In genomic region chr4:43058753-43059654, GRCm38 (mm10) we compare ENCODE assay signal across 8 mouse cellular contexts. TPM values are rescaled to one million over a fixed set of nuclear protein-coding genes. Genes with fewer than 3 reads are reported as not detected.
DNase-seq lines count a peak whose midpoint lies in the region; ATAC-seq lines count a peak whose summit lies in the region.

Gene Unc13b (plus strand): TSS chr4:43058953.

- under 1% methylated on average over 80 of the region's 90 CpGs for WGBS in heart, embryonic 11.5 days (ENCODE audit: insufficient replicate concordance)
- WGBS in kidney, embryonic 15.5 days: under 1% methylated on average over 90 of the region's 90 CpGs
- under 1% methylated on average over 88 of the region's 90 CpGs for WGBS in liver, embryonic 11.5 days
- under 1% methylated on average over 87 of the region's 90 CpGs for WGBS in stomach, embryonic 14.5 days

- no peaks in the 10 kb centered on the region for H3K9me3 ChIP-seq in heart, embryonic 11.5 days (replicated peaks; ENCODE audit: control insufficient read depth, low read length)
- H3K9me3 ChIP-seq in kidney, embryonic 15.5 days (replicated peaks): no peaks in the 10 kb centered on the region
- H3K9me3 ChIP-seq in liver, embryonic 11.5 days (ENCODE audit: control insufficient read depth, low read length): no peaks in the 10 kb centered on the region
- H3K9me3 ChIP-seq in stomach, embryonic 14.5 days (ENCODE audit: control insufficient read depth, low read depth, low read length): no peaks in the 10 kb centered on the region

- H3K27ac ChIP-seq in heart, embryonic 11.5 days (ENCODE audit: low read depth, low read length): peak within 1 kb of the TSS; percentile 73
- peak within 1 kb of the TSS; percentile 79 for H3K27ac ChIP-seq in kidney, embryonic 15.5 days
- H3K27ac ChIP-seq in liver, embryonic 11.5 days (ENCODE audit: low read depth, low read length): no peak within 1 kb of the TSS
- H3K27ac ChIP-seq in stomach, embryonic 14.5 days (ENCODE audit: low read length): peak within 1 kb of the TSS; percentile 67

- peak within 1 kb of the TSS; percentile 87 for H3K4me2 ChIP-seq in heart, embryonic 11.5 days
- peak within 1 kb of the TSS; percentile 92 for H3K4me2 ChIP-seq in kidney, embryonic 15.5 days
- peak within 1 kb of the TSS; percentile 96 for H3K4me2 ChIP-seq in liver, embryonic 11.5 days
- H3K4me2 ChIP-seq in stomach, embryonic 14.5 days (replicated peaks; ENCODE audit: low read depth, low read length): peak within 1 kb of the TSS; percentile 86

- peak; percentile 91 for ATAC-seq in erythroid progenitor cell, adult 5-6 weeks (replicated peaks; ENCODE audit: low FRiP score, poor library complexity, severe bottlenecking)
- ATAC-seq in heart, embryonic 11.5 days (replicated peaks; ENCODE audit: insufficient number of reproducible peaks, low FRiP score, low TSS enrichment): peak; percentile 95
- ATAC-seq in kidney, embryonic 15.5 days (replicated peaks; ENCODE audit: low FRiP score): peak; percentile 97
- peak; percentile 98 for ATAC-seq in liver, embryonic 11.5 days (replicated peaks; ENCODE audit: low FRiP score)
- ATAC-seq in stomach, embryonic 14.5 days (ENCODE audit: insufficient number of reproducible peaks, insufficient read depth, low FRiP score, low read depth): peak; percentile 99

- no peaks in the 10 kb centered on the region for H3K36me3 ChIP-seq in heart, embryonic 11.5 days (ENCODE audit: control insufficient read depth, insufficient read depth, low read length)
- no peaks in the 10 kb centered on the region for H3K36me3 ChIP-seq in kidney, embryonic 15.5 days
- no peaks in the 10 kb centered on the region for H3K36me3 ChIP-seq in liver, embryonic 11.5 days (ENCODE audit: control insufficient read depth, insufficient read depth, low read length)
- no peaks in the 10 kb centered on the region for H3K36me3 ChIP-seq in stomach, embryonic 14.5 days (ENCODE audit: control insufficient read depth, insufficient read depth, low read length)

- H3K27me3 ChIP-seq in heart, embryonic 11.5 days (ENCODE audit: control insufficient read depth, insufficient read depth, low read length): no peaks in the 10 kb centered on the region
- H3K27me3 ChIP-seq in kidney, embryonic 15.5 days: peaks cover 6% of the 10 kb centered on the region; the same call in 1 of the 2 replicates
- peaks cover 20% of the 10 kb centered on the region for H3K27me3 ChIP-seq in liver, embryonic 11.5 days (replicated peaks; ENCODE audit: control insufficient read depth, insufficient read depth, low read length)
- H3K27me3 ChIP-seq in stomach, embryonic 14.5 days (ENCODE audit: control insufficient read depth, insufficient read depth, low read length): no peaks in the 10 kb centered on the region; the same call in 1 of the 2 replicates

- DNase-seq in CD4-positive helper T cell, adult 2 months (ENCODE audit: low read depth, low spot score): peak; percentile 85
- DNase-seq in c-Kit-negative CD71-positive TER-119-positive erythroid progenitor cells, embryonic 14.5 days (ENCODE audit: low read depth, low spot score): peak; percentile 48
- DNase-seq in liver, embryonic 11.5 days (ENCODE audit: low spot score): peak; percentile 89
- peak; percentile 22 to 70 for DNase-seq in natural killer cell, adult 2 months (ENCODE audit: low spot score in 2 of 2)

- peak within 1 kb of the TSS; percentile 81 for H3K9ac ChIP-seq in heart, embryonic 11.5 days (ENCODE audit: low read depth, low read length)
- peak within 1 kb of the TSS; percentile 61 for H3K9ac ChIP-seq in kidney, embryonic 15.5 days
- H3K9ac ChIP-seq in liver, embryonic 11.5 days (ENCODE audit: low read depth, low read length): peak within 1 kb of the TSS; percentile 28
- H3K9ac ChIP-seq in stomach, embryonic 14.5 days (replicated peaks; ENCODE audit: low read depth, low read length): peak within 1 kb of the TSS; percentile 69

- peak within 1 kb of the TSS; percentile 72 for H3K4me3 ChIP-seq in heart, embryonic 11.5 days (ENCODE audit: low read depth, low read length)
- H3K4me3 ChIP-seq in kidney, embryonic 15.5 days (replicated peaks): peak within 1 kb of the TSS; percentile 70
- H3K4me3 ChIP-seq in liver, embryonic 11.5 days (ENCODE audit: low read depth, low read length): peak within 1 kb of the TSS; percentile 64
- H3K4me3 ChIP-seq in stomach, embryonic 14.5 days (ENCODE audit: low read depth, low read length): peak within 1 kb of the TSS; percentile 70

- H3K4me1 ChIP-seq in heart, embryonic 11.5 days (ENCODE audit: control insufficient read depth, insufficient read depth, low read length): no peaks in the 10 kb centered on the region; the same call in 1 of the 2 replicates
- peaks cover 21% of the 10 kb centered on the region for H3K4me1 ChIP-seq in kidney, embryonic 15.5 days
- H3K4me1 ChIP-seq in liver, embryonic 11.5 days (replicated peaks; ENCODE audit: control insufficient read depth, insufficient read depth, low read length): no peaks in the 10 kb centered on the region; the same call in 1 of the 2 replicates
- H3K4me1 ChIP-seq in stomach, embryonic 14.5 days (ENCODE audit: control insufficient read depth, insufficient read depth, low read length): 0 out of 2 replicates have a peak, but pooled peaks cover 3% of the 10 kb centered on the region

RNA-seq across cellular contexts. Expression of gene Unc13b, which starts in this region (rescaled TPM):
- total RNA-seq in erythroid progenitor cell, adult 5-6 weeks (2015; ENCODE audit: low replicate concordance): 3.8 TPM in 1 of 2 replicates, not detected in the other
- total RNA-seq in erythroid progenitor cell, adult 5-6 weeks (2017; ENCODE audit: low replicate concordance): 0.64 TPM in 1 of 2 replicates, not detected in the other
- 9.3 TPM in 2 replicates for polyA plus RNA-seq in heart, embryonic 11.5 days (2014; fragmentation: Nextera tagmentation; extraction: Ambion mirVana)
- polyA plus RNA-seq in kidney, embryonic 15.5 days (2015; fragmentation: Nextera tagmentation; extraction: Ambion mirVana): 7.2 and 8.3 TPM in 2 replicates
- polyA plus RNA-seq in liver, embryonic 11.5 days (2014; fragmentation: Nextera tagmentation; extraction: Ambion mirVana): 2.0 and 2.4 TPM in 2 replicates
- polyA plus RNA-seq in stomach, embryonic 14.5 days (2014; fragmentation: Nextera tagmentation; extraction: Ambion mirVana): 14.7 and 16.0 TPM in 2 replicates

Comparison
In these comparisons a context has a peak if more than half of its experiments do, and no peak if none do; other contexts are left out.
1. H3K9ac ChIP-seq: peak in every context shown above with its lines; median percentile 81 in heart, embryonic 11.5 days; 69 in stomach, embryonic 14.5 days; 61 in kidney, embryonic 15.5 days; 28 in liver, embryonic 11.5 days.